Mouse (Mus musculus) liver, postnatal 0 days (tissue): ENCODE data around the gene Igfbp7.

Experiments used
- CTCF ChIP-seq: sonication (generic); IDR thresholded peaks from 2 replicates; pipeline ENCODE4 v1.5.1; 2016; ENCODE audit warnings: antibody characterized with exemption, low read depth
- EP300 ChIP-seq: IDR thresholded peaks from 2 replicates; pipeline ENCODE4 v1.6.1; 2016; ENCODE audit warnings: antibody characterized with exemption, low read depth, mild to moderate bottlenecking

DNA sequence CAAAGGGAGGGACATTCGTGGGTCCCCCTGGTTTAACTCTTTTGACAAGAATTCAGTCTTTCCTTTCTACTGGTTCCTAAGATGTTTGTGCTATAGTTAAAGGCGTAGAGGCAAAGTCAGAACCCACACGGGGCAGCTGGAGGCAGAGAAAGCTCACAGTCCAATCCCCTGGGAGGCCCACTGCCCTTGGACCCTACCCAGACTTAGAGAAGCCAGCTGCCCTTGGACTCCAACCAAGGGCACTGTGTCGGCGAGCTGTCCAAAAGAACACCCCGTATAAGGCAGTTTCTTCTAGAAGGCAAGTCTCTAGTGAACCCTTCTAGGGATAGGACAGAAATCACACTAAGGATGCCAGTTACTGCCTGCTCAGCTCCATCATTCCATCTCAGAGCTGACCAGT, 7.0 kb downstream of the Igfbp7 start:
- no peak for TF ChIP-seq CTCF
- TF ChIP-seq EP300: no peak
